Mouse (Mus musculus) myocyte (in vitro differentiated cells): Measurements from ENCODE around the gene Gm27021.

Source experiments
- E2F4 ChIP-seq: IDR thresholded peaks from one replicate; pipeline ENCODE4 v1.6.1; 2011; ENCODE audit warnings: mild to moderate bottlenecking, control low read depth, moderate library complexity; ENCODE audit not compliant: insufficient read depth
- POLR2A ChIP-seq: IDR thresholded peaks from one replicate; pipeline ENCODE4 v1.6.1; 2011; ENCODE audit warnings: low read depth, mild to moderate bottlenecking, control low read depth, moderate library complexity; ENCODE audit not compliant: insufficient read length
- POLR2AphosphoS2 ChIP-seq: IDR thresholded peaks from one replicate; pipeline ENCODE4 v1.6.1; 2011; ENCODE audit warnings: low read depth, control low read depth; ENCODE audit not compliant: insufficient read length
- USF1 ChIP-seq: IDR thresholded peaks from one replicate; pipeline ENCODE4 v1.6.1; 2011; ENCODE audit warnings: low read depth, mild to moderate bottlenecking, control low read depth, moderate library complexity

GRCm38 (mm10) chr8:120688511-120688910 is 20.6 kb upstream of the Gm27021 start:
- TF ChIP-seq E2F4 = no peak
- TF ChIP-seq POLR2A = no peak
- TF ChIP-seq USF1 = no peak
- TF ChIP-seq POLR2AphosphoS2 = no peak
